Mouse (Mus musculus) liver, embryonic 14.5 days (tissue): ENCODE data around the gene Trappc10.

ENCODE experiments used
- CTCF ChIP-seq: IDR thresholded peaks from 2 replicates; pipeline ENCODE4 v1.5.1; 2016; ENCODE audit warnings: antibody characterized with exemption, low read depth, control low read depth
- EP300 ChIP-seq: IDR thresholded peaks from 2 replicates; pipeline ENCODE4 v1.6.1; 2016; ENCODE audit warnings: antibody characterized with exemption, low read depth

GRCm38 (mm10) chr10:78143727-78144505 lies 100.5 kb downstream of the Trappc10 start:
- TF ChIP-seq CTCF (no peak), EP300 (no peak)
